Mouse (Mus musculus) intestine, embryonic 14.5 days (tissue): Measurements from ENCODE around the gene Sytl1. TPM values are rescaled to one million over a fixed set of nuclear protein-coding genes. Genes with fewer than 3 reads are reported as not detected.

Experiments
- ATAC-seq: fragments of 200-750 bp; cut with Nextera tagmentation; replicated peaks from 2 replicates; pipeline ENCODE4 v1.8.0; 2017; ENCODE audit warnings: low read depth, moderate number of reproducible peaks, moderate TSS enrichment, moderate library complexity; ENCODE audit not compliant: low FRiP score, low TSS enrichment
- DNase-seq: peaks from one replicate; pipeline ENCODE4 v3.0.0-alpha.2; 2018; ENCODE audit warnings: low spot score
- H3K27ac ChIP-seq: fragments of 300-500 bp; sonication (generic); 2 replicates; pipeline ENCODE4 v1.5.1; 2014; ENCODE audit warnings: low read depth, mild to moderate bottlenecking, control low read depth
- H3K27me3 ChIP-seq: fragments of 300-500 bp; sonication (generic); replicated peaks from 2 replicates; pipeline ENCODE4 v1.6.1; 2014; ENCODE audit warnings: low read length, control low read depth; ENCODE audit not compliant: control insufficient read depth, insufficient read depth
- H3K36me3 ChIP-seq: fragments of 300-500 bp; sonication (generic); 2 replicates; pipeline ENCODE4 v1.6.1; 2014; ENCODE audit warnings: low read length, control low read depth; ENCODE audit not compliant: control insufficient read depth, insufficient read depth
- H3K4me1 ChIP-seq: fragments of 300-500 bp; sonication (generic); replicated peaks from 2 replicates; pipeline ENCODE4 v1.6.1; 2014; ENCODE audit warnings: low read length, control low read depth, mixed read lengths; ENCODE audit not compliant: control insufficient read depth, insufficient read depth
- H3K4me2 ChIP-seq: fragments of 300-500 bp; sonication (generic); 2 replicates; pipeline ENCODE4 v1.6.1; 2014; ENCODE audit warnings: low read length
- H3K4me3 ChIP-seq: fragments of 300-500 bp; sonication (generic); 2 replicates; pipeline ENCODE4 v1.5.1; 2014; ENCODE audit warnings: low read depth, low read length, control low read depth, mixed read lengths
- H3K9ac ChIP-seq: fragments of 300-500 bp; sonication (generic); 2 replicates; pipeline ENCODE4 v1.6.1; 2014; ENCODE audit warnings: mild to moderate bottlenecking, low read length
- H3K9me3 ChIP-seq: fragments of 300-500 bp; sonication (generic); 2 replicates; pipeline ENCODE4 v1.6.1; 2016; ENCODE audit warnings: low read length, control low read depth; ENCODE audit not compliant: control insufficient read depth
- WGBS: fragments of 180-500 bp; shearing (Covaris S2); extraction: QIAGEN DNeasy Blood & Tissue Kit; methylation state at CpG from one replicate; pipeline ENCODE4 v1.1.7; 2014; 5-methylcytosine and 5-hydroxymethylcytosine counted together
- polyA plus RNA-seq: library from polyadenylated mRNA; unstranded; fragments of >200 nt; fragmentation: Nextera tagmentation; extraction: Ambion mirVana; gene quantifications from 2 replicates; pipeline ENCODE4 v1.2.1, GENCODE M21; 2014

Gene Sytl1
- polyA plus RNA-seq, 1 experiment from 2014 or later, result 2.2 TPM

DNA sequence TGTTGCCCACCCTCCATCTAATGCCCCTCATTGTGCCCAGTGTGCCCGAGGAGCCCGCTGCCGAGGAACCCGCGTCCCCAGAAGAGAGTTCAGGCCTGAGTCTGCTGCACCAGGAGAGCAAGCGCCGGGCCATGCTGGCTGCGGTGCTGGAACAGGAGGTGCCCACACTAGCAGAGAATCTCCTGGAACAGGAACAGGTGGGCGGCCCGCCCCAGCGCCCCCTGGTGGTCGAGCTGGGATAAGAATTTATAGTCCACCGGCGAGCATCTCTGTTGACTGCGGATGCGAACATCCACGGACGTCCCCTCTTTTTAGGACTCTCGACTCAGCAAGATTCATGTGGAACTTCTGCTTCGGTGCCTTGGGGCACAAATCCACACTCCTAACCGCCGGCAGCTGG lies 12.3 kb downstream of the Sytl1 start:
- 2% methylated on average over 22 of the region's 22 CpGs for WGBS
- DNase-seq (peak; percentile 96), ATAC-seq (peak; percentile 28; the same call in 1 of the 2 replicates)
- H3K36me3 ChIP-seq, result no peaks in the 10 kb centered on the region
- no peak overlapping the region for H3K9ac ChIP-seq
- H3K9me3 ChIP-seq, result no peaks in the 10 kb centered on the region
- peaks cover 69% of the 10 kb centered on the region for H3K27me3 ChIP-seq
- peak overlapping the region; percentile 70 for H3K4me2 ChIP-seq
- peak overlapping the region; percentile 33 for H3K4me3 ChIP-seq
- no peak overlapping the region for H3K27ac ChIP-seq
- peaks cover 6% of the 10 kb centered on the region for H3K4me1 ChIP-seq

DNA sequence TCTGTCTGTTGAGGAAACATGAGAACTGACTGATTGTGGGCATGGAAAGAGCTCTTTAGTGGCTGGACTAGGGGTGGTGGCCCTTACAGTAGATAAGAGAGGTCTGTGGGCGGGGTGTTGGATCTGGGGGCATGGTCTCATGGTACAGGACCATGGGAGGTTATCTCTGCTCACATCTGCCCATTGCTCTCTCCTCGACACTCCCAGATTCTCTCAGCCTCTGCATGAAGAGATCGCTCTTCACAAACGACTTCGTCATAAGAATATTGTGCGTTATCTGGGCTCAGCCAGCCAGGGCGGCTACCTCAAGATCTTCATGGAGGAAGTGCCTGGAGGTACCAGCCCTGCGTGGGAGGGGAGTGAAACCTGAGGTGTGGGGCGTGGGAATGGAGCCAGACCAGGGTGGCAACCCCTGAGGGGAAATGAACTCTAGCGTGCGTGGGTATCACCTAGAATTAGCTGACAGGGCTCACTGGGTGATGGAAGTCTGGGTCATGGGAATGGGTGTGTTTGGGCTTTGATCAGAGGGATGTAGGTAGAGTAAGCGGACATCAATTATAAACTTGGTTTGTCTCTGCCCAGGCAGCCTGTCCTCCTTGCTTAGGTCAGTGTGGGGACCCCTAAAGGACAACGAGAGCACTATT lies 15.0 kb downstream of the Sytl1 start:
- no peaks in the 10 kb centered on the region for H3K9me3 ChIP-seq
- no peak overlapping the region for H3K4me3 ChIP-seq
- peaks cover 66% of the 10 kb centered on the region for H3K27me3 ChIP-seq
- H3K27ac ChIP-seq, result no peak overlapping the region
- WGBS, result 66% methylated on average over 13 of the region's 13 CpGs
- ATAC-seq, result no peak
- peaks cover 6% of the 10 kb centered on the region for H3K4me1 ChIP-seq
- no peak overlapping the region for H3K9ac ChIP-seq
- no peak for DNase-seq
- H3K4me2 ChIP-seq, result no peak overlapping the region
- no peaks in the 10 kb centered on the region for H3K36me3 ChIP-seq

DNA sequence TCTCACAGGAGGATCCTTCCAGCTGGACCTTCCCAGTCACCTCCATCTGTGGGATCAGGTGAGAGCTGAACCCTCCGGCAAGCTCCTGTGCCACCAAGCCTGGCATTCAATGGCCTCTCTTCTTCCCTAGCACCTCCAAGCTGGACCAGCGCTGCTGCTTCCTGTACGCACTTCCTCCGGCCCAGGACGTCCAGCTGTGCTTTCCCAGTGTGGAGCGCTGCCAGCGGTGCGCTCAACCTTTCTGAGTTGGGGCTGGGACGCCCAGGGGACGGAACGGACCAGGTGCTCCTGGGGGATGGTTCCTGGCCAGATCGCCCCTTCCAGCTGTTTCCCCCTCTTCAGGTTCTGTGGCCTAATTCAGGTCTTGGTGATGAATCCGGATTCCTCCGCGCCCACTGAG lies 15.8 kb downstream of the Sytl1 start:
- WGBS, result 25% methylated on average over 15 of the region's 15 CpGs
- DNase-seq (no peak), ATAC-seq (no peak)
- no peak overlapping the region for H3K4me3 ChIP-seq
- H3K9me3 ChIP-seq, result no peaks in the 10 kb centered on the region
- peaks cover 64% of the 10 kb centered on the region for H3K27me3 ChIP-seq
- no peak overlapping the region for H3K9ac ChIP-seq
- H3K27ac ChIP-seq, result no peak overlapping the region
- no peak overlapping the region for H3K4me2 ChIP-seq
- H3K4me1 ChIP-seq, result peaks cover 7% of the 10 kb centered on the region
- H3K36me3 ChIP-seq, result no peaks in the 10 kb centered on the region

DNA sequence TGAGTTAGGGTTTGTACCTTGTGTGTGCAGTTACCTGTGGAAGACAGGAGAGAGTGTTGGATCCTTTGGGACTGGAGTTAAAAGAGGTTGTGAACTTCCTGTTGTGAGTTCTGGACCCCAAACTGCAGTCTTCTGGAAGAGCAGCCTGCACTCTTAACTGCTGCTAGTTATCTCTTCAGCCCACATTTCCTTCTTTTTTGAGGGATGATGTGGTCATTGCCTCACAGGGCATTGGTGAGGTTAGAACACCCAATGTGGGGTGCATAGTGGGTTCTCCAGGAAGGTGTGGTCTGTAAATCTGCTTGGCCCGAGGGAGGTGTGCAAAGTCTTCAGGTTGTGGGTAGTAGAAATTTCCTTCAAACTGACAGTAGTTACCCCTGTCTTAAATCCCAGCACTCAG lies 18.6 kb downstream of the Sytl1 start:
- Histone ChIP-seq H3K9me3 (no peaks in the 10 kb centered on the region), H3K27me3 (peaks cover 36% of the 10 kb centered on the region), H3K9ac (no peak overlapping the region), H3K4me2 (no peak overlapping the region), H3K36me3 (no peaks in the 10 kb centered on the region), H3K4me3 (no peak overlapping the region), H3K27ac (no peak overlapping the region), H3K4me1 (peaks cover 11% of the 10 kb centered on the region; the same call in 1 of the 2 replicates)
- no peak for ATAC-seq
- DNase-seq, result no peak
- WGBS, result 84% methylated on average over 1 of the region's 1 CpGs

DNA sequence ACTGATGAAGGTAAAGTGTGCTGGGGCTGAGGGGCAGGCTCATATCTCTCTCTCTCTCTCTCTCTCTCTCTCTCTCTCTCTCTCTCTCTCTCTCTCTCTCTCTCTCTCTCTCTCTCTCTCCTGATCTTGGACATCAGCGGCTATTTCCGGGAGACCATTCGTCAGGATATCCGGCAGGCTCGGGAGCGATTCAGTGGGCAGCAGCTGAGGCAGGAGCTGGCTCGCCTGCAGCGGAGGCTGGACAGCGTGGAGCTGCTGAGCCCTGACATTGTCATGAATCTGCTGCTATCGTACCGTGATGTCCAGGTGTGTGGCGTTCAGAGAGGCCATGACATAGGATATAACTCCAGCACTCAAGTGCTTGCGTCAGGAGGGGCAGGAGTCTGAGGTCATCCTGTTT lies 19.4 kb downstream of the Sytl1 start:
- no peak for ATAC-seq
- 31% methylated on average over 13 of the region's 13 CpGs for WGBS
- Histone ChIP-seq H3K27me3 (peaks cover 31% of the 10 kb centered on the region), H3K9ac (no peak overlapping the region), H3K4me1 (peaks cover 11% of the 10 kb centered on the region; the same call in 1 of the 2 replicates), H3K9me3 (no peaks in the 10 kb centered on the region), H3K4me2 (no peak overlapping the region), H3K36me3 (no peaks in the 10 kb centered on the region), H3K4me3 (no peak overlapping the region), H3K27ac (no peak overlapping the region)
- DNase-seq, result no peak

GRCm38 (mm10) chr4:133242710-133243109 lies 20.2 kb downstream of the Sytl1 start:
- no peak for ATAC-seq
- 62% methylated on average over 9 of the region's 9 CpGs for WGBS
- Histone ChIP-seq H3K27me3 (peaks cover 26% of the 10 kb centered on the region), H3K4me1 (peaks cover 11% of the 10 kb centered on the region; the same call in 1 of the 2 replicates), H3K36me3 (no peaks in the 10 kb centered on the region), H3K9ac (no peak overlapping the region), H3K27ac (no peak overlapping the region), H3K9me3 (no peaks in the 10 kb centered on the region), H3K4me3 (no peak overlapping the region), H3K4me2 (no peak overlapping the region)
- no peak for DNase-seq

DNA sequence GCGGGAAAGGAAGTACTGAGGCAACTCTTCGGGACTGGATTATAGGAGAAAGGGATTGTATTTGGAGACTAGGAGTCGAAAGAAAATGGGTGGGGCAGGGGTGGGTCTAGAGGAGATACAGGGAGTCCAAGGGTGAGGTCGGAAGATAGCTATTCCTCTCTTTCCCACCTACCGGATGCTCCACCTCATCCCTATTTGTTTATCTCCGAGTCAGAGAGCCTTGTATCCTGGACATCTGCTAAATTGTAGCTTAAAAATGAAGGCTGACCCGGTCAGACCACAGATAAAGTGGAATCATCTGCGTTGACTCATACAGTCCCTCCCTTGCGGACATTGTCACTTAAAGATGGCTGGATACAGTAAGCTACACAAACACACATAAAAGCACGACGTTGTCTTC lies 21.0 kb downstream of the Sytl1 start:
- H3K9ac ChIP-seq, result no peak overlapping the region
- H3K4me1 ChIP-seq, result peaks cover 11% of the 10 kb centered on the region; the same call in 1 of the 2 replicates
- no peaks in the 10 kb centered on the region for H3K9me3 ChIP-seq
- ATAC-seq (no peak), DNase-seq (no peak)
- 20% methylated on average over 11 of the region's 11 CpGs for WGBS
- H3K4me2 ChIP-seq, result peak overlapping the region; percentile 90
- H3K36me3 ChIP-seq, result no peaks in the 10 kb centered on the region
- no peak overlapping the region for H3K27ac ChIP-seq
- H3K27me3 ChIP-seq, result peaks cover 19% of the 10 kb centered on the region; the same call in 1 of the 2 replicates
- H3K4me3 ChIP-seq, result peak overlapping the region; percentile 61

DNA sequence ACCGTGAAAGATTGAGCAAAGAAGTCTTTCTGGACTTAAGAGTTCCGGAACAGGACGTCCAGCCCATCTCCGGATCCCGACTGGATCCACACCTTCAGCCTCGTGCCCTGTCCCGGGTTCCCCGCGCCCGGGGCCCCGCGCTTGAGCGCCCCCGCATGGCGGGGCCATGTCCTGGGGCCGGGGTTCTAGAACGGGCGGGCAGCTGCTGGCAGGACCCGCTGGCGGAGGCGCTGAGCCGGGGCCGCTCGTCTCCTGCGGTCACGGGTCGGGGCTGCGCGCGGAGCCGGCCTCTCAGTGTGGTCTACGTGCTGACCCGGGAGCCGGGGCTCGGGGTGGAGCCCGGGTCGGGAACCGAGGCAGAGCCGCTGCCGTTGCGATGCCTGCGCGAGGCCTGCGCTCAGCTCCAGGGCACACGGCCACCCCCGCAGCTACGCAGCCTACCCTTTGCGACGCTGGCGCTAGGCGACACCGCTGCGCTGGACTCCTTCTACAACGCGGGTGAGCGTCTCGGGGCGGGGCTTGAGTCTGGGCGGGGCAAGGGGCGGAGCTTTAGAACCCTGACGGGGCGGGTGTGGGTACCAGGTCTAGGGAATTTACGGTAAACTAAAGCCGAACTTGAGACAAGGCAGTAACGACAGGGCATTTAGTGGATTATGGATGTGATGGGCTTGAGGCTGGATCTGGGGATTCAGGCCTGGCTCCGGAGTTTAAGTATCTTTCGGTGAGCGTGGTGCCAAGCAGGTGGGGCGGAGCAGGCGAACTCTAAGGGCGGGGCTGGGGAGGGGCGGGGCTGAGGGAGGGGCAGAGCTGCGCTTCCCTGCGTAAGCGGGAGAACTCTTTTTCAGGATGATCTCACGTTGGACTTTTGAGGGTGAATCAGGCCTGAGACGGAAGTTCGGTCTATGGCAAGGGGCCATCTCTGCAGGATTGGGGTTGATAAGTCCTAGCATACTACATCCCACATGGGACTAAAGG lies 21.7 kb downstream of the Sytl1 start:
- Histone ChIP-seq H3K4me2 (peak overlapping the region; percentile 90), H3K27ac (peak overlapping the region; percentile 54; the same call in 1 of the 2 replicates), H3K36me3 (no peaks in the 10 kb centered on the region), H3K4me1 (peaks cover 11% of the 10 kb centered on the region; the same call in 1 of the 2 replicates), H3K9me3 (no peaks in the 10 kb centered on the region), H3K4me3 (peak overlapping the region; percentile 61), H3K9ac (peak overlapping the region; percentile 62), H3K27me3 (peaks cover 13% of the 10 kb centered on the region; the same call in 1 of the 2 replicates)
- peak; percentile 99 for DNase-seq
- peak; percentile 91 for ATAC-seq
- under 1% methylated on average over 77 of the region's 78 CpGs for WGBS
